ENCODE assay signal across 20 mouse cellular contexts in the genomic region with DNA sequence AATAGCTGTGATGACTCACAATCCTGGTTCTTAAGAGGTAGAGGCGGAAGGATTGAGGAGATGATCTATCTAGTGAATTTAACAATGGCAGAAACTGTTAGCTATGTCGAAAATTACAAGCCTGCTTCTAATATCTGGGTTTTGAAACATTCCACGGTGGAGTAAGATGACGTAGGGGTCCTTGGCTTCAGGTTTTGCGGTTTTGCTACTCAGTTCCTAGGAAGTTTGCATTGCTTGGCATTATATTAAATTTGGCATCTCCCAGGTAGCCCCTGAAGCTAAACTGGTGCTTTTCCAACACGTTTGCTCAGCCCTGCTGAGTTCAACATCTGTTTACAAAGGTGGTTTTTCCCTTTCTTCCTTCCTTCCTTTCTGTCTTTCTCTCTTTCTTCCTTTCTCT. TPM values are rescaled to one million over a fixed set of nuclear protein-coding genes. Genes with fewer than 3 reads are reported as not detected.
A peak's percentile ranks its signal among the peaks of the same experiment; 100 is the strongest.
DNase-seq lines count a peak whose midpoint lies in the region; ATAC-seq and TF ChIP-seq lines count a peak whose summit lies in the region.
"Had no signal": no experiment of that assay in that cellular context is flagged by ENCODE, and none has a peak within 500 bp of the region (broad histone marks: within the 10 kb centered on the region; RNA-seq: fewer than 3 reads in every experiment).

No protein-coding gene starts in this region.

- peak; percentile 77 for DNase-seq in heart, adult 11 months
- no peak for DNase-seq in left cerebral cortex, postnatal 10 days (ENCODE audit: extremely low spot score in 1 of 2, low spot score in 2 of 2)
- no peak for DNase-seq in thymus, adult 18-20 months
- DNase-seq: adrenal gland, adult 2 months; adrenal gland, postnatal 36 days; cerebellum, adult 2 months; cerebellum, postnatal 10 days; gastrocnemius, postnatal 10 days; heart, adult 2 months; kidney, adult 18-20 months had no signal

- ATAC-seq in heart, embryonic 11.5 days (replicated peaks; ENCODE audit: insufficient number of reproducible peaks, low FRiP score, low TSS enrichment): no peak
- ATAC-seq in intestine, embryonic 15.5 days: no peak
- no peak for ATAC-seq in intestine, postnatal 0 days
- no peak for ATAC-seq in limb, embryonic 12.5 days (ENCODE audit: insufficient number of reproducible peaks, insufficient read depth, low FRiP score, low TSS enrichment, low read depth)
- ATAC-seq: forebrain, embryonic 16.5 days; Patski had no signal

- peaks cover 34% of the 10 kb centered on the region for H3K4me1 ChIP-seq in heart, embryonic 11.5 days (ENCODE audit: control insufficient read depth, insufficient read depth, low read length)
- peaks cover 14% of the 10 kb centered on the region; the same call in 1 of the 2 replicates for H3K4me1 ChIP-seq in intestine, embryonic 15.5 days (replicated peaks)
- 0 out of 2 replicates have a peak, but pooled peaks cover 3% of the 10 kb centered on the region for H3K4me1 ChIP-seq in intestine, postnatal 0 days (replicated peaks; ENCODE audit: control insufficient read depth, insufficient read depth, low read length)
- peaks cover 42% of the 10 kb centered on the region for H3K4me1 ChIP-seq in limb, embryonic 12.5 days (replicated peaks)

- no peaks in the 10 kb centered on the region for H3K27me3 ChIP-seq in heart, embryonic 11.5 days (ENCODE audit: control insufficient read depth, insufficient read depth, low read length)
- no peaks in the 10 kb centered on the region for H3K27me3 ChIP-seq in intestine, embryonic 15.5 days (replicated peaks)
- no peaks in the 10 kb centered on the region for H3K27me3 ChIP-seq in intestine, postnatal 0 days (replicated peaks; ENCODE audit: control insufficient read depth, insufficient read depth, low read length)
- no peaks in the 10 kb centered on the region for H3K27me3 ChIP-seq in limb, embryonic 12.5 days
- H3K27me3 ChIP-seq: heart, embryonic 15.5 days; Patski had no signal

- intact Hi-C loops in left cerebral cortex, postnatal 10 days (cut with DNase I): no loop called here

- no peak for TF ChIP-seq CTCF in intestine, postnatal 0 days (IDR thresholded peaks at IDR 0.05; ENCODE audit: low read depth)

- no peak overlapping the region for H3K4me2 ChIP-seq in heart, embryonic 11.5 days
- H3K4me2 ChIP-seq in intestine, embryonic 15.5 days (replicated peaks): no peak overlapping the region
- H3K4me2 ChIP-seq in intestine, postnatal 0 days (replicated peaks; ENCODE audit: low read depth): no peak overlapping the region
- H3K4me2 ChIP-seq in limb, embryonic 12.5 days: no peak overlapping the region
- H3K4me2 ChIP-seq: forebrain, embryonic 12.5 days; hindbrain, embryonic 14.5 days had no signal

- no peak overlapping the region for H3K27ac ChIP-seq in heart, embryonic 11.5 days (ENCODE audit: low read depth, low read length)
- H3K27ac ChIP-seq in intestine, embryonic 15.5 days: 0 out of 2 replicates have a peak overlapping the region, but pooled peaks have one; percentile 44
- H3K27ac ChIP-seq in intestine, postnatal 0 days (ENCODE audit: low read depth, low read length): no peak overlapping the region
- peak overlapping the region; percentile 42; the same call in 1 of the 2 replicates for H3K27ac ChIP-seq in limb, embryonic 12.5 days
- H3K27ac ChIP-seq: forebrain, embryonic 12.5 days; heart, adult 2 months; hindbrain, embryonic 10.5 days; hindbrain, embryonic 14.5 days had no signal

- no peaks in the 10 kb centered on the region for H3K9me3 ChIP-seq in heart, embryonic 11.5 days (replicated peaks; ENCODE audit: control insufficient read depth, low read length)
- no peaks in the 10 kb centered on the region for H3K9me3 ChIP-seq in intestine, embryonic 15.5 days
- H3K9me3 ChIP-seq in intestine, postnatal 0 days (ENCODE audit: control insufficient read depth): no peaks in the 10 kb centered on the region
- H3K9me3 ChIP-seq in limb, embryonic 12.5 days: no peaks in the 10 kb centered on the region
- H3K9me3 ChIP-seq: forebrain, embryonic 12.5 days; heart, embryonic 15.5 days; hindbrain, embryonic 10.5 days had no signal

- no peaks in the 10 kb centered on the region for H3K36me3 ChIP-seq in heart, embryonic 11.5 days (ENCODE audit: control insufficient read depth, insufficient read depth, low read length)
- H3K36me3 ChIP-seq in intestine, embryonic 15.5 days: no peaks in the 10 kb centered on the region
- no peaks in the 10 kb centered on the region for H3K36me3 ChIP-seq in intestine, postnatal 0 days (ENCODE audit: control insufficient read depth, insufficient read depth)
- no peaks in the 10 kb centered on the region for H3K36me3 ChIP-seq in limb, embryonic 12.5 days
- H3K36me3 ChIP-seq: forebrain, embryonic 12.5 days; heart, embryonic 15.5 days; hindbrain, embryonic 10.5 days had no signal

- WGBS in heart, embryonic 11.5 days (ENCODE audit: insufficient replicate concordance): 69% methylated on average over 6 of the region's 6 CpGs
- 57% methylated on average over 6 of the region's 6 CpGs for WGBS in intestine, embryonic 15.5 days
- 65% methylated on average over 6 of the region's 6 CpGs for WGBS in intestine, postnatal 0 days
- 60% methylated on average over 6 of the region's 6 CpGs for WGBS in limb, embryonic 12.5 days

- no peak overlapping the region for H3K4me3 ChIP-seq in heart, embryonic 11.5 days (ENCODE audit: low read depth, low read length)
- H3K4me3 ChIP-seq in intestine, embryonic 15.5 days (replicated peaks): no peak overlapping the region
- H3K4me3 ChIP-seq in intestine, postnatal 0 days (ENCODE audit: low read depth, low read length): no peak overlapping the region
- H3K4me3 ChIP-seq in limb, embryonic 12.5 days (replicated peaks): no peak overlapping the region
- H3K4me3 ChIP-seq: forebrain, embryonic 12.5 days; heart, adult 2 months; heart, embryonic 15.5 days; hindbrain, embryonic 10.5 days had no signal

- no peak overlapping the region for H3K9ac ChIP-seq in heart, embryonic 11.5 days (ENCODE audit: low read depth, low read length)
- no peak overlapping the region for H3K9ac ChIP-seq in intestine, embryonic 15.5 days
- H3K9ac ChIP-seq in intestine, postnatal 0 days (ENCODE audit: low read depth, low read length): no peak overlapping the region
- no peak overlapping the region for H3K9ac ChIP-seq in limb, embryonic 12.5 days (replicated peaks)
- H3K9ac ChIP-seq: forebrain, embryonic 12.5 days; hindbrain, embryonic 14.5 days had no signal

RNA-seq across cellular contexts. Expression of gene Slf2, which starts 4.2 kb away (rescaled TPM):
- polyA plus RNA-seq in heart, embryonic 11.5 days (2014; fragmentation: Nextera tagmentation; extraction: Ambion mirVana): 57.1 and 62.0 TPM in 2 replicates
- 31.9 and 33.9 TPM in 2 replicates for polyA plus RNA-seq in intestine, embryonic 15.5 days (2015; fragmentation: Nextera tagmentation; extraction: Ambion mirVana)
- 11.4 and 13.4 TPM in 2 replicates for polyA plus RNA-seq in intestine, postnatal 0 days (2015; fragmentation: Nextera tagmentation; extraction: Ambion mirVana)
- polyA plus RNA-seq in limb, embryonic 12.5 days (2016; fragmentation: Nextera tagmentation; extraction: Ambion mirVana): 49.7 and 53.2 TPM in 2 replicates
- 10 to 100 TPM; 29.9 to 30.4 TPM for total RNA-seq in left cerebral cortex, postnatal 10 days (2021)

Comparison
In these comparisons a context has a peak if more than half of its experiments do, and no peak if none do; other contexts are left out.
1. H3K27ac ChIP-seq: peak in intestine, embryonic 15.5 days (single experiment) and limb, embryonic 12.5 days (single experiment); none in heart, embryonic 11.5 days (single experiment) and intestine, postnatal 0 days (single experiment).